ENCODE assay signal across 30 mouse cellular contexts in the genomic region with DNA sequence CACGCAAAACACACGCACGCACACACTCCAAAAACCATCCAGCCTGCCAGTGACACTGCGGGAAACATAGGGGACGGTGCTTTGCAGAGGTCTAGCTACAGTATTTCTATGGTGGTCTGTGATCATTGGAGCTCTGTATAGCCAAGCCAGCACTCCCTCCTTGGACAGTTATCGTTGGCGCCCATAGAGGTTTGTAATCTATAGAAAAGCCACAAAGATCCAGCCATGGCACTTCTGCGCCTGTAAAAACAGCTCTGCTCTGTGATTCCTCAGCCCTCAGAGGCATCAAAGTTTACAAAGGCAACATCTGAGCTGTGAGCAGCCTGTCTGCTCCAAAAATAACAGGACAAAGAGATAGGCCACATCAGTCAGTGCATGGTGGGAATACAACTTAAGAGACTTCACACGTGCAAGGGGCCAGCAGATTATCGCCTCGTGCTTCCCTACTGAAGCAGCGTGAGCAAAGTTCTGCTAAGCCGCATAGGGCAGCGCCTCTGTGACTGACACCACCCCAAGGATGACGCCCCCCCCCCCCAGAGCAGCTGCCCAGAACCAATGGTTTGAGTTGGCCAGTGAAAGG.
DNase-seq lines count a peak whose midpoint lies in the region; ATAC-seq and TF ChIP-seq lines count a peak whose summit lies in the region.
"Had no signal": no experiment of that assay in that cellular context is flagged by ENCODE, and none has a peak within 500 bp of the region (broad histone marks: within the 10 kb centered on the region; RNA-seq: fewer than 3 reads in every experiment).

No protein-coding gene starts in this region.

- H3K27ac ChIP-seq in heart, embryonic 13.5 days (replicated peaks): peak overlapping the region; percentile 68
- peak overlapping the region; percentile 70; the same call in 1 of the 2 replicates for H3K27ac ChIP-seq in layer of hippocampus, adult 2 months
- peak overlapping the region; percentile 74 for H3K27ac ChIP-seq in embryonic facial prominence, embryonic 12.5 days
- H3K27ac ChIP-seq in kidney, embryonic 16.5 days (ENCODE audit: low read length): no peak overlapping the region
- H3K27ac ChIP-seq: kidney, postnatal 0 days; liver, embryonic 14.5 days; macrophage; midbrain, embryonic 15.5 days; neural tube, embryonic 13.5 days; stomach, postnatal 0 days had no signal

- 38% methylated on average over 15 of the region's 15 CpGs for WGBS in heart, embryonic 13.5 days
- WGBS in embryonic facial prominence, embryonic 12.5 days: 85% methylated on average over 15 of the region's 15 CpGs
- 76% methylated on average over 15 of the region's 15 CpGs for WGBS in kidney, embryonic 16.5 days

- peak; percentile 74 for ATAC-seq in heart, embryonic 13.5 days (ENCODE audit: extremely low read depth, insufficient number of reproducible peaks, low FRiP score, low TSS enrichment)
- ATAC-seq in embryonic facial prominence, embryonic 12.5 days (ENCODE audit: insufficient number of reproducible peaks, insufficient read depth, low FRiP score, low TSS enrichment): no peak
- no peak for ATAC-seq in kidney, embryonic 16.5 days (ENCODE audit: low FRiP score, low TSS enrichment)
- ATAC-seq: forebrain, postnatal 0 days; hindbrain, embryonic 16.5 days; midbrain, embryonic 15.5 days had no signal

- no peak overlapping the region for H3K4me2 ChIP-seq in heart, embryonic 13.5 days
- no peak overlapping the region for H3K4me2 ChIP-seq in embryonic facial prominence, embryonic 12.5 days (replicated peaks)
- H3K4me2 ChIP-seq in kidney, embryonic 16.5 days (replicated peaks; ENCODE audit: low read depth, low read length): no peak overlapping the region
- H3K4me2 ChIP-seq: midbrain, embryonic 15.5 days; neural tube, embryonic 13.5 days had no signal

- H3K4me3 ChIP-seq in heart, embryonic 13.5 days: no peak overlapping the region
- H3K4me3 ChIP-seq in layer of hippocampus, adult 2 months: no peak overlapping the region
- no peak overlapping the region for H3K4me3 ChIP-seq in embryonic facial prominence, embryonic 12.5 days
- H3K4me3 ChIP-seq in kidney, embryonic 16.5 days (ENCODE audit: low read length): no peak overlapping the region
- H3K4me3 ChIP-seq: midbrain, embryonic 15.5 days; myocyte; neural tube, embryonic 13.5 days had no signal

- no peak for DNase-seq in heart, postnatal 10 days
- DNase-seq in layer of hippocampus, adult 2 months (ENCODE audit: low spot score in 2 of 2): no peak
- no peak for DNase-seq in layer of hippocampus, adult 9-11 months
- DNase-seq in heart, postnatal 4 days: peak; percentile 7
- DNase-seq: adrenal gland, adult 2 months; adrenal gland, postnatal 36 days; B cell, adult 2 months; cerebellum, adult 2 months; cerebellum, postnatal 14 days; forebrain, postnatal 0 days; gastrocnemius, postnatal 10 days; kidney, adult 18-20 months; kidney, postnatal 4 days; liver; lung, adult 2 months; lung, postnatal 10 days; right cerebral cortex, postnatal 4 days; thymus, adult 18-20 months; thymus, postnatal 36 days had no signal

- no peaks in the 10 kb centered on the region for H3K9me3 ChIP-seq in heart, embryonic 13.5 days
- H3K9me3 ChIP-seq in embryonic facial prominence, embryonic 12.5 days: no peaks in the 10 kb centered on the region
- H3K9me3 ChIP-seq in kidney, embryonic 16.5 days (ENCODE audit: low read length): no peaks in the 10 kb centered on the region
- H3K9me3 ChIP-seq: midbrain, embryonic 15.5 days; neural tube, embryonic 13.5 days had no signal

- H3K27me3 ChIP-seq in heart, embryonic 13.5 days (replicated peaks): no peaks in the 10 kb centered on the region; the same call in 1 of the 2 replicates
- no peaks in the 10 kb centered on the region for H3K27me3 ChIP-seq in embryonic facial prominence, embryonic 12.5 days
- H3K27me3 ChIP-seq in kidney, embryonic 16.5 days (ENCODE audit: insufficient read depth, low read length): no peaks in the 10 kb centered on the region
- H3K27me3 ChIP-seq: midbrain, embryonic 15.5 days; neural tube, embryonic 13.5 days had no signal

- no peak for TF ChIP-seq CTCF in layer of hippocampus, adult 2 months (conservative IDR thresholded peaks at IDR 0.05)

- peaks cover 17% of the 10 kb centered on the region for H3K4me1 ChIP-seq in heart, embryonic 13.5 days
- H3K4me1 ChIP-seq in embryonic facial prominence, embryonic 12.5 days: peaks cover 34% of the 10 kb centered on the region
- H3K4me1 ChIP-seq in kidney, embryonic 16.5 days (ENCODE audit: insufficient read depth, low read length): peaks cover 16% of the 10 kb centered on the region; the same call in 1 of the 2 replicates
- H3K4me1 ChIP-seq: midbrain, embryonic 15.5 days had no signal

- H3K9ac ChIP-seq in heart, embryonic 13.5 days: no peak overlapping the region
- H3K9ac ChIP-seq in embryonic facial prominence, embryonic 12.5 days: no peak overlapping the region
- H3K9ac ChIP-seq in kidney, embryonic 16.5 days (replicated peaks; ENCODE audit: low read length): no peak overlapping the region
- H3K9ac ChIP-seq: forebrain, postnatal 0 days; liver, embryonic 14.5 days; midbrain, embryonic 15.5 days; neural tube, embryonic 13.5 days had no signal

- intact Hi-C loops in heart, postnatal 10 days (cut with DNase I): no loop called here

- H3K36me3 ChIP-seq in heart, embryonic 13.5 days: no peaks in the 10 kb centered on the region
- no peaks in the 10 kb centered on the region for H3K36me3 ChIP-seq in embryonic facial prominence, embryonic 12.5 days
- no peaks in the 10 kb centered on the region for H3K36me3 ChIP-seq in kidney, embryonic 16.5 days (ENCODE audit: insufficient read depth, low read length)
- H3K36me3 ChIP-seq: midbrain, embryonic 15.5 days; neural tube, embryonic 13.5 days had no signal
